In genomic region chr9:120581941-120582618, GRCm38 (mm10) we compare ENCODE assay signal across 8 mouse cellular contexts. TPM values are rescaled to one million over a fixed set of nuclear protein-coding genes. Genes with fewer than 3 reads are reported as not detected.
DNase-seq lines count a peak whose midpoint lies in the region; ATAC-seq and TF ChIP-seq lines count a peak whose summit lies in the region.

No protein-coding gene starts in this region.

- peak overlapping the region; percentile 31 for H3K4me3 ChIP-seq in embryonic facial prominence, embryonic 12.5 days
- peak overlapping the region; percentile 37 for H3K4me3 ChIP-seq in heart, embryonic 11.5 days (ENCODE audit: low read depth, low read length)
- H3K4me3 ChIP-seq in kidney, embryonic 14.5 days (ENCODE audit: low read length), result peak overlapping the region; percentile 40
- peak overlapping the region; percentile 22 for H3K4me3 ChIP-seq in lung, postnatal 0 days (ENCODE audit: low read depth, low read length)

- no peak for TF ChIP-seq CTCF in lung, postnatal 0 days (IDR thresholded peaks at IDR 0.05)

- peak overlapping the region; percentile 80 for H3K27ac ChIP-seq in embryonic facial prominence, embryonic 12.5 days
- peak overlapping the region; percentile 18; the same call in 1 of the 2 replicates for H3K27ac ChIP-seq in heart, embryonic 11.5 days (ENCODE audit: low read depth, low read length)
- H3K27ac ChIP-seq in kidney, embryonic 14.5 days (ENCODE audit: low read depth, low read length), result peak overlapping the region; percentile 24; the same call in 1 of the 2 replicates
- H3K27ac ChIP-seq in lung, postnatal 0 days (ENCODE audit: low read length), result peak overlapping the region; percentile 48; the same call in 1 of the 2 replicates

- WGBS in embryonic facial prominence, embryonic 12.5 days, result 14% methylated on average over 19 of the region's 21 CpGs
- WGBS in heart, embryonic 11.5 days (ENCODE audit: insufficient replicate concordance), result 12% methylated on average over 21 of the region's 21 CpGs
- 24% methylated on average over 21 of the region's 21 CpGs for WGBS in kidney, embryonic 14.5 days
- WGBS in lung, postnatal 0 days, result 12% methylated on average over 21 of the region's 21 CpGs

- H3K4me2 ChIP-seq in embryonic facial prominence, embryonic 12.5 days (replicated peaks), result peak overlapping the region; percentile 71
- H3K4me2 ChIP-seq in heart, embryonic 11.5 days, result peak overlapping the region; percentile 71
- H3K4me2 ChIP-seq in kidney, embryonic 14.5 days (replicated peaks; ENCODE audit: low read depth, low read length), result peak overlapping the region; percentile 90
- peak overlapping the region; percentile 58 for H3K4me2 ChIP-seq in lung, postnatal 0 days (replicated peaks; ENCODE audit: low read depth, low read length)

- H3K4me1 ChIP-seq in embryonic facial prominence, embryonic 12.5 days, result peaks cover 23% of the 10 kb centered on the region
- peaks cover 6% of the 10 kb centered on the region; the same call in 1 of the 2 replicates for H3K4me1 ChIP-seq in heart, embryonic 11.5 days (ENCODE audit: control insufficient read depth, insufficient read depth, low read length)
- H3K4me1 ChIP-seq in kidney, embryonic 14.5 days (ENCODE audit: control insufficient read depth, insufficient read depth, low read length), result peaks cover 8% of the 10 kb centered on the region
- H3K4me1 ChIP-seq in lung, postnatal 0 days (ENCODE audit: insufficient read depth, low read depth, low read length), result no peaks in the 10 kb centered on the region; the same call in 1 of the 2 replicates

- intact Hi-C loops in left cerebral cortex, postnatal 14 days (cut with DNase I), result loop anchor here (5.0 kb wide), 1 partner anchor 660 kb away; no protein-coding TSS in a partner anchor

- TF ChIP-seq EP300 in lung, postnatal 0 days (IDR thresholded peaks at IDR 0.05), result no peak

- no peaks in the 10 kb centered on the region for H3K36me3 ChIP-seq in embryonic facial prominence, embryonic 12.5 days
- H3K36me3 ChIP-seq in heart, embryonic 11.5 days (ENCODE audit: control insufficient read depth, insufficient read depth, low read length), result no peaks in the 10 kb centered on the region
- H3K36me3 ChIP-seq in kidney, embryonic 14.5 days (ENCODE audit: control insufficient read depth, insufficient read depth, low read length), result no peaks in the 10 kb centered on the region
- no peaks in the 10 kb centered on the region for H3K36me3 ChIP-seq in lung, postnatal 0 days (ENCODE audit: insufficient read depth, low read length)

- H3K9ac ChIP-seq in embryonic facial prominence, embryonic 12.5 days, result peak overlapping the region; percentile 36; the same call in 1 of the 2 replicates
- H3K9ac ChIP-seq in heart, embryonic 11.5 days (ENCODE audit: low read depth, low read length), result peak overlapping the region; percentile 53
- peak overlapping the region; percentile 50; the same call in 1 of the 2 replicates for H3K9ac ChIP-seq in kidney, embryonic 14.5 days (ENCODE audit: low read depth, low read length)
- H3K9ac ChIP-seq in lung, postnatal 0 days (replicated peaks; ENCODE audit: low read depth), result 0 out of 2 replicates have a peak overlapping the region, but pooled peaks have one; percentile 1

- H3K27me3 ChIP-seq in embryonic facial prominence, embryonic 12.5 days, result no peaks in the 10 kb centered on the region
- H3K27me3 ChIP-seq in heart, embryonic 11.5 days (ENCODE audit: control insufficient read depth, insufficient read depth, low read length), result no peaks in the 10 kb centered on the region
- no peaks in the 10 kb centered on the region for H3K27me3 ChIP-seq in kidney, embryonic 14.5 days (ENCODE audit: control insufficient read depth, insufficient read depth, low read length)
- no peaks in the 10 kb centered on the region for H3K27me3 ChIP-seq in lung, postnatal 0 days (replicated peaks; ENCODE audit: insufficient read depth, low read length)

- no peaks in the 10 kb centered on the region for H3K9me3 ChIP-seq in embryonic facial prominence, embryonic 12.5 days
- no peaks in the 10 kb centered on the region for H3K9me3 ChIP-seq in heart, embryonic 11.5 days (replicated peaks; ENCODE audit: control insufficient read depth, low read length)
- no peaks in the 10 kb centered on the region for H3K9me3 ChIP-seq in kidney, embryonic 14.5 days (ENCODE audit: control insufficient read depth, low read length)
- no peaks in the 10 kb centered on the region for H3K9me3 ChIP-seq in lung, postnatal 0 days (ENCODE audit: low read length)

- peak; percentile 43 to 62 for DNase-seq in left cerebral cortex, postnatal 14 days (ENCODE audit: low spot score in 2 of 2)
- DNase-seq in left cerebral cortex, adult 9 months (ENCODE audit: low spot score in 2 of 2), result no peak
- peak; percentile 65 for DNase-seq in lung, postnatal 0 days (ENCODE audit: low spot score)
- DNase-seq in ovary, postnatal 10 days (ENCODE audit: low spot score), result peak; percentile 22
- DNase-seq in cerebellum, postnatal 4 days (ENCODE audit: low spot score in 2 of 2), result no peak

- ATAC-seq in embryonic facial prominence, embryonic 12.5 days (ENCODE audit: insufficient number of reproducible peaks, insufficient read depth, low FRiP score, low TSS enrichment), result peak; percentile 71; the same call in 1 of the 2 replicates
- ATAC-seq in heart, embryonic 11.5 days (replicated peaks; ENCODE audit: insufficient number of reproducible peaks, low FRiP score, low TSS enrichment), result peak; percentile 62
- peak; percentile 72 for ATAC-seq in kidney, embryonic 14.5 days (ENCODE audit: low FRiP score, low TSS enrichment)
- ATAC-seq in lung, postnatal 0 days, result peak; percentile 60

RNA-seq across cellular contexts. Expression of gene Rpl14, which starts 10.8 kb away (rescaled TPM):
- 100 to 1,000 TPM; 219 to 256 TPM for total RNA-seq in left cerebral cortex, postnatal 14 days (2021)
- polyA plus RNA-seq in embryonic facial prominence, embryonic 12.5 days (2016; fragmentation: Nextera tagmentation; extraction: Ambion mirVana), result 774 and 808 TPM in 2 replicates
- polyA plus RNA-seq in heart, embryonic 11.5 days (2014; fragmentation: Nextera tagmentation; extraction: Ambion mirVana), result 644 and 729 TPM in 2 replicates
- polyA plus RNA-seq in kidney, embryonic 14.5 days (2014; fragmentation: Nextera tagmentation; extraction: Ambion mirVana), result 1,099 and 1,259 TPM in 2 replicates
- 456 and 488 TPM in 2 replicates for polyA plus RNA-seq in lung, postnatal 0 days (2015; fragmentation: Nextera tagmentation; extraction: Ambion mirVana)

RNA-seq across cellular contexts. Expression of gene Entpd3, which starts 42.5 kb away (rescaled TPM):
- total RNA-seq in left cerebral cortex, postnatal 14 days (2021), result 1 to 10 TPM; 3.1 to 4.7 TPM
- 1.7 and 2.4 TPM in 2 replicates for polyA plus RNA-seq in embryonic facial prominence, embryonic 12.5 days (2016; fragmentation: Nextera tagmentation; extraction: Ambion mirVana)
- 0.20 and 0.66 TPM in 2 replicates for polyA plus RNA-seq in heart, embryonic 11.5 days (2014; fragmentation: Nextera tagmentation; extraction: Ambion mirVana)
- 0.50 and 1.7 TPM in 2 replicates for polyA plus RNA-seq in kidney, embryonic 14.5 days (2014; fragmentation: Nextera tagmentation; extraction: Ambion mirVana)
- 3.6 and 4.1 TPM in 2 replicates for polyA plus RNA-seq in lung, postnatal 0 days (2015; fragmentation: Nextera tagmentation; extraction: Ambion mirVana)

Comparison
In these comparisons a context has a peak if more than half of its experiments do, and no peak if none do; other contexts are left out.
1. DNase-seq: peak in left cerebral cortex, postnatal 14 days (2 of 2), lung, postnatal 0 days (single experiment) and ovary, postnatal 10 days (single experiment); none in left cerebral cortex, adult 9 months (0 of 2) and cerebellum, postnatal 4 days (0 of 2).
2. H3K27ac ChIP-seq: peak in every context shown above with its lines; median percentile 80 in embryonic facial prominence, embryonic 12.5 days; 48 in lung, postnatal 0 days; 24 in kidney, embryonic 14.5 days; 18 in heart, embryonic 11.5 days.
3. H3K9ac ChIP-seq: peak in every context shown above with its lines; median percentile 53 in heart, embryonic 11.5 days; 50 in kidney, embryonic 14.5 days; 36 in embryonic facial prominence, embryonic 12.5 days; 1 in lung, postnatal 0 days.
4. Peak in every context shown above with its lines, with median percentiles within 50 percentile points of each other: ATAC-seq, H3K4me2 ChIP-seq and H3K4me3 ChIP-seq.